Mouse (Mus musculus) duodenum, adult 2 months (tissue): ENCODE measurements around the gene Micu2. TPM values are rescaled to one million over a fixed set of nuclear protein-coding genes. Genes with fewer than 3 reads are reported as not detected.

Experiments
- polyA plus RNA-seq: library from polyadenylated mRNA; depleted of rRNA; stranded (reverse); fragments of >200 nt; gene quantifications from 2 replicates; pipeline ENCODE4 v1.2.3, GENCODE M21; 2012; ENCODE audit warnings: low replicate concordance; rRNA removed

Gene Micu2
- polyA plus RNA-seq = 16.7 and 30.3 TPM in 2 replicates

GRCm38 (mm10) chr14:57998526-57999401 lies at the start of gene Micu2:
Gene Micu2, minus strand, starts transcription at chr14:57999262.

GRCm38 (mm10) chr14:57890011-57890842 lies 108.8 kb downstream of the Micu2 start, which contains the start of gene Zdhhc20:
Gene Zdhhc20, minus strand, starts transcription at chr14:57890276.

Other genes with a start within 250 kb of the Micu2 start
- gene Lats2, start 240.9 kb downstream of the Micu2 start, polyA plus RNA-seq = 14.1 and 15.9 TPM in 2 replicates
- 3.9 and 27.6 TPM in 2 replicates for gene Sap18, start 201.1 kb downstream of the Micu2 start, polyA plus RNA-seq
- gene Ska3, start 173.1 kb downstream of the Micu2 start, polyA plus RNA-seq = 0.57 and 1.2 TPM in 2 replicates
- gene Mrpl57, start 173.0 kb downstream of the Micu2 start, polyA plus RNA-seq = 52.1 and 52.4 TPM in 2 replicates
- gene Zdhhc20, start 109.0 kb downstream of the Micu2 start, polyA plus RNA-seq = 0.63 and 1.7 TPM in 2 replicates
- gene Fgf9, start 71.3 kb upstream of the Micu2 start, polyA plus RNA-seq = 0.37 and 0.39 TPM in 2 replicates